10 mouse cellular contexts compared by ENCODE assay signal in the genomic region with DNA sequence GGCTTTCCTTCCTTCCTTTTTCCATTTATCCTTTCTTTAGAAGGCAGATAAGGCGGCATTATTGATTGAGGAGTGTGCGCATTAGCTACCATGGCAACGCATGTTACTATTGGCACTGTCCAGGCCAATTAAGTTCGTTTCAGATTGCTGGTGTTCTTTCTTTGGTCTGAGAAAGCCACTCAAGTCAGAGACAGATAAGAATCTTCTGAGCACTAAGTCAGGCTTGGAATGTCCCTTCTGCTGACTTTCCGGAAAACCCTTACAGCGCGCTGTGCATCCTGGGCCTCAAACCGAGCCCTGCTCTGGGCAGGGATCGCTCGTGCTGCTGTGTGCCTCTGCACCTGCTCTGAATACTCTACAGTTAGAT. TPM values are rescaled to one million over a fixed set of nuclear protein-coding genes. Genes with fewer than 3 reads are reported as not detected.
A peak's percentile ranks its signal among the peaks of the same experiment; 100 is the strongest.
DNase-seq lines count a peak whose midpoint lies in the region; ATAC-seq lines count a peak whose summit lies in the region.
"Had no signal": no experiment of that assay in that cellular context is flagged by ENCODE, and none has a peak within 500 bp of the region (broad histone marks: within the 10 kb centered on the region; RNA-seq: fewer than 3 reads in every experiment).

No protein-coding gene starts in this region.

- H3K4me2 ChIP-seq in forebrain, embryonic 16.5 days (ENCODE audit: low read length) = peak overlapping the region; percentile 31
- H3K4me2 ChIP-seq in midbrain, embryonic 11.5 days = peak overlapping the region; percentile 16

- 19% methylated on average over 10 of the region's 10 CpGs for WGBS in forebrain, embryonic 16.5 days
- 12% methylated on average over 10 of the region's 10 CpGs for WGBS in midbrain, embryonic 11.5 days

- H3K9me3 ChIP-seq in forebrain, embryonic 16.5 days (ENCODE audit: control insufficient read depth, low read length) = no peaks in the 10 kb centered on the region
- H3K9me3 ChIP-seq in midbrain, embryonic 11.5 days (ENCODE audit: control insufficient read depth, low read length) = no peaks in the 10 kb centered on the region

- DNase-seq in retina, embryonic 14.5 days (ENCODE audit: low spot score) = peak; percentile 54
- no peak for DNase-seq in retina, postnatal 1 day
- no peak for DNase-seq in midbrain, embryonic 11.5 days (ENCODE audit: low spot score, missing footprints)
- no peak for DNase-seq in gastrocnemius, postnatal 36 days
- DNase-seq in lung, postnatal 14 days = no peak
- DNase-seq in spleen, postnatal 4 days (ENCODE audit: low spot score in 2 of 2) = no peak
- DNase-seq: gastrocnemius, postnatal 14 days; lung, postnatal 4 days had no signal

- no peaks in the 10 kb centered on the region for H3K36me3 ChIP-seq in forebrain, embryonic 16.5 days (ENCODE audit: control insufficient read depth, insufficient read depth)
- no peaks in the 10 kb centered on the region for H3K36me3 ChIP-seq in midbrain, embryonic 11.5 days (ENCODE audit: control insufficient read depth, insufficient read depth, low read length)

- H3K4me3 ChIP-seq in forebrain, embryonic 16.5 days (replicated peaks; ENCODE audit: low read length) = peak overlapping the region; percentile 5; the same call in 1 of the 2 replicates
- H3K4me3 ChIP-seq in midbrain, embryonic 11.5 days (ENCODE audit: low read depth, low read length) = no peak overlapping the region; the same call in 1 of the 2 replicates

- H3K4me1 ChIP-seq in forebrain, embryonic 16.5 days (replicated peaks; ENCODE audit: control insufficient read depth, insufficient read depth, low read length) = peaks cover 22% of the 10 kb centered on the region
- peaks cover 19% of the 10 kb centered on the region for H3K4me1 ChIP-seq in midbrain, embryonic 11.5 days (ENCODE audit: control insufficient read depth, insufficient read depth, low read length)

- peak; percentile 58; the same call in 1 of the 2 replicates for ATAC-seq in forebrain, embryonic 16.5 days
- ATAC-seq in midbrain, embryonic 11.5 days (ENCODE audit: low FRiP score) = peak; percentile 73
- no peak for ATAC-seq in activated CD4-positive, CD25-positive, alpha-beta regulatory T cell, adult 4 months

- H3K27me3 ChIP-seq in forebrain, embryonic 16.5 days (replicated peaks; ENCODE audit: control insufficient read depth, insufficient read depth, low read length) = no peaks in the 10 kb centered on the region
- H3K27me3 ChIP-seq in midbrain, embryonic 11.5 days (ENCODE audit: control insufficient read depth, insufficient read depth, low read length) = no peaks in the 10 kb centered on the region; the same call in 1 of the 2 replicates

- intact Hi-C loops in gastrocnemius, postnatal 36 days (cut with DNase I) = no loop called here

- no peak overlapping the region for H3K27ac ChIP-seq in forebrain, embryonic 16.5 days (ENCODE audit: low read length)
- peak overlapping the region; percentile 46; the same call in 1 of the 2 replicates for H3K27ac ChIP-seq in midbrain, embryonic 11.5 days (ENCODE audit: low read depth, low read length)

- H3K9ac ChIP-seq in forebrain, embryonic 16.5 days (replicated peaks; ENCODE audit: low read depth, low read length) = no peak overlapping the region
- H3K9ac ChIP-seq in midbrain, embryonic 11.5 days (ENCODE audit: low read length) = no peak overlapping the region

RNA-seq across cellular contexts. Expression of gene Itga6, which starts 4.7 kb away (rescaled TPM):
- polyA plus RNA-seq in forebrain, embryonic 16.5 days (2015; fragmentation: Nextera tagmentation; extraction: Ambion mirVana) = 21.6 and 23.7 TPM in 2 replicates
- polyA plus RNA-seq in midbrain, embryonic 11.5 days (2014; fragmentation: Nextera tagmentation; extraction: Ambion mirVana) = 28.5 and 28.7 TPM in 2 replicates
- total RNA-seq in gastrocnemius, postnatal 36 days (2021) = 10 to 100 TPM; 14.6 to 17.8 TPM
- polyA plus RNA-seq in activated CD4-positive, CD25-positive, alpha-beta regulatory T cell, adult 4 months (2017; shearing (Covaris generic)) = 10 to 100 TPM; 43.6 to 60.4 TPM
